Mouse (Mus musculus) ES-E14 (cell line): ENCODE measurements at regions not wholly inside any gene's neighbourhood (a gene's known extent, or its start where the extent isn't known, plus 50 kb on each side); places are given as distances from the start of the nearest gene placed in this dataset.

Experiments used
- CHD2 ChIP-seq: IDR thresholded peaks from 2 replicates; pipeline ENCODE4 v1.6.1; 2014; ENCODE audit warnings: mild to moderate bottlenecking, low read depth, low read length, inconsistent platforms
- ZNF384 ChIP-seq: IDR thresholded peaks from 2 replicates; pipeline ENCODE4 v1.6.1; 2012; ENCODE audit warnings: low read depth, low read length, inconsistent platforms

DNA sequence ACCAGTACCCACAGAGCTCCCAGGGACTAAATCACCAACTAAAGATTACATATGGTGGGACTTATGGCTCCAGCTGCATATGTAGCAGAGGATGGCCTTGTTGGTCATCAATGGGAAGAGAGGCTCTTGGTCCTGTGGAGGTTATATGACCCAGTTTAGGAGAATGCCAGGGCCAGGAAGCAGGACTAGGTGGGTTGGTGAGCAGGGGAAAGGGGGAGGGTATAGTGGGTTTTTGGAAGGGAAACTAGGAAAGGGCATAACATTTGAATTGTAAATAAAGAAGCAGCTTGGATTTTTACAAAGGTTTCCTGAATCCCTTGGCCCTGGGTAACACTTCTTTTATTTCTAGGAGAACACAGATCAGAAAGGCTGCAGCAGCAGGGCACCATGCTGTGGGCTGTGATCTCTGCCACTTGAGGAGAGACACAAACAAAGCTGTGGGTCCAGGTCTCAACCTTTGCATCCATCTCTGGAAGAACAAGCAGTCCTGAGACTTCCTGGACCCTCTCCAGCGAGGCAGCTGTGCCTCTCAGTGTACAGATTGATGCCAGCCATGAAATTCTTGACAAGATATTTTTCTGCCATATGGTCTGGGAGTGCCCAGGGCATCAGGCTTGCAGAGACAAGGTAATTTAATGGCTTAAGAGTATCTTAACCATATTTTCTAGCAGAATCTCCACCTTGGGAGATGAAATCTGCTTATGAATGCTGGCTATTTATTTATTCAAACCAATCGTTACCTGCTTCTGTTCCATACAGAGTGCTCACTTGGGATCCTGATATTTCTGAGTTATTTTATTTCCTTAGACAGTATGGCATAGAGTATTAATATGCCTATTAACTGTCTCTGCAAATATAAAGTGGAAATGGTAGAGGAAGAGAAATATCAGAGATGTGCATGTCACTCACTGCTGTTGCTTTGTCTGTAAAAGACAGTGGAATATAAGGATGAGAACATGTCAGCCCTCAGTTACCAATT, 444.2 kb upstream of the 4931417E11Rik start:
- no peak for TF ChIP-seq CHD2
- TF ChIP-seq ZNF384 = no peak
